Mouse (Mus musculus): Measurements from ENCODE around the gene Prss2. TPM values are rescaled to one million over a fixed set of nuclear protein-coding genes. Genes with fewer than 3 reads are reported as not detected.
"Not testable (repeated sequence)": the region's sequence is repeated elsewhere in the genome, so short reads cannot be mapped to it uniquely, and the experiment has no call there.

Gene Prss2
- polyA plus RNA-seq, 1 experiment from 2014 or later = 44.4 TPM

DNA sequence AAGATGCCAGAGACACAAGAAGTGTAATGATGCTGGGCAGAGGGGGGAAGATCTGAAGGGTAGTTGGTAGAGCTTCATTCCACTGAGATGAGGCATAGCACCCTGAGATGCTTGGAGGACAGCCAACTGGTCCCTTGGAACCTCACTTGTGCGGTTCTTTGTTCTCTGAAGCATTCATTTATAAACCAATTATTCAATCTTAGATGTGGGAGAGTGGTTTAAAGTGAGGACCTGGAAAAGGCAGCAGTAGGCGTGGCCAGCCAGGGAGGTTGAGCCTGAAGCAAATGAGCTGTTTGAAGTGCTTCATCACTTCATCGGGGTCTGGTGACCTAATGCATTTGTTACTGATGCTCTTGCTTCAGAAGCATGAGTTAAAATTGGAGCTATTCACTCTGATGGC is 37.7 kb downstream of the Prss2 start:
- Histone ChIP-seq H3K9me3 (no peaks in the 10 kb centered on the region), H3K27ac (no peak overlapping the region), H3K36me3 (no peaks in the 10 kb centered on the region), H3K4me2 (replicated peaks) (no peak overlapping the region), H3K4me3 (replicated peaks) (no peak overlapping the region), H3K4me1 (replicated peaks) (no peaks in the 10 kb centered on the region), H3K27me3 (replicated peaks) (no peaks in the 10 kb centered on the region), H3K9ac (no peak overlapping the region)
- ATAC-seq = no peak
- WGBS = 63% methylated on average over 3 of the region's 3 CpGs

DNA sequence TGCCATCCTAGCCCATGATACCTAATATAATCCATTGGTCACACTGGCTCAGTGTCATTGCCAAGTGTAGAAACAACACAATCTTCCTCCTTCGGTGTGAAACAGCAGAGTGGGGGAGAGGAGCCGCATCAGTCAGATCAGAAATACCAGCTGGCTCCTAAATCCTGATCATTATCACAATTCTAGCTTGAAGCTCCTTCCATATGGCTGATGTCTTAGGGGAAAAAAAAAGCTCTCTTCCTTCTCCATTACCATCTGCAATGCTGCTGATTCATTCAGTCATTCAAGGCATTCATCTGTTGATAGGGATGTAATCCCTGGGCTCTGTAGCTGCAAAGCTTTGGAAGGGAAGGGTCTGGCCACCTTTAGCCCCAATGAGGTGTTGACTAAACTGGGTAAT is 38.7 kb downstream of the Prss2 start:
- Histone ChIP-seq H3K27me3 (replicated peaks) (no peaks in the 10 kb centered on the region), H3K27ac (no peak overlapping the region), H3K9me3 (no peaks in the 10 kb centered on the region), H3K4me3 (replicated peaks) (no peak overlapping the region), H3K9ac (no peak overlapping the region), H3K4me2 (replicated peaks) (no peak overlapping the region), H3K4me1 (replicated peaks) (no peaks in the 10 kb centered on the region), H3K36me3 (no peaks in the 10 kb centered on the region)
- 79% methylated on average over 2 of the region's 2 CpGs for WGBS
- no peak for ATAC-seq

DNA sequence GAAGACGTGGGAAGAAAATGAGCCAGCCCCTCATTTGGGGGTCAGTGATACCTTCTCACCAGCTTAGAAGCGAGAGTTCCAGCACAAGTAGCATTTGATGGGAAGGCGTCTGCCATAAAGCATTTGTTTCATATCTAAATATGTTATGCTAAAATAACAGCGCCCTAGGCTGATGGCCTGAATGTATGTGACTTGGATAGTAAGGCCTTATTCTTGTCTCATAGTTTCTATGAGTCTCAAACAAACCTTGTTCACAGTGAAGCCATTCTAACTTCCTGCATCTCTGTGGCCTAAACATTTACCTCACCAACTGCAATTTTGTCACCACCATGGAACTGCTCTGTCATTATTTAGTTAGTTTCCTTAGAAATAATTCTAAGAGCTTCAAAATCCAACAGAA is 41.0 kb downstream of the Prss2 start:
- Histone ChIP-seq H3K9ac (no peak overlapping the region), H3K9me3 (no peaks in the 10 kb centered on the region), H3K4me3 (replicated peaks) (no peak overlapping the region), H3K27ac (no peak overlapping the region), H3K4me2 (replicated peaks) (no peak overlapping the region), H3K27me3 (replicated peaks) (no peaks in the 10 kb centered on the region), H3K36me3 (no peaks in the 10 kb centered on the region), H3K4me1 (replicated peaks) (no peaks in the 10 kb centered on the region)
- no peak for ATAC-seq
- 88% methylated on average over 4 of the region's 4 CpGs for WGBS

DNA sequence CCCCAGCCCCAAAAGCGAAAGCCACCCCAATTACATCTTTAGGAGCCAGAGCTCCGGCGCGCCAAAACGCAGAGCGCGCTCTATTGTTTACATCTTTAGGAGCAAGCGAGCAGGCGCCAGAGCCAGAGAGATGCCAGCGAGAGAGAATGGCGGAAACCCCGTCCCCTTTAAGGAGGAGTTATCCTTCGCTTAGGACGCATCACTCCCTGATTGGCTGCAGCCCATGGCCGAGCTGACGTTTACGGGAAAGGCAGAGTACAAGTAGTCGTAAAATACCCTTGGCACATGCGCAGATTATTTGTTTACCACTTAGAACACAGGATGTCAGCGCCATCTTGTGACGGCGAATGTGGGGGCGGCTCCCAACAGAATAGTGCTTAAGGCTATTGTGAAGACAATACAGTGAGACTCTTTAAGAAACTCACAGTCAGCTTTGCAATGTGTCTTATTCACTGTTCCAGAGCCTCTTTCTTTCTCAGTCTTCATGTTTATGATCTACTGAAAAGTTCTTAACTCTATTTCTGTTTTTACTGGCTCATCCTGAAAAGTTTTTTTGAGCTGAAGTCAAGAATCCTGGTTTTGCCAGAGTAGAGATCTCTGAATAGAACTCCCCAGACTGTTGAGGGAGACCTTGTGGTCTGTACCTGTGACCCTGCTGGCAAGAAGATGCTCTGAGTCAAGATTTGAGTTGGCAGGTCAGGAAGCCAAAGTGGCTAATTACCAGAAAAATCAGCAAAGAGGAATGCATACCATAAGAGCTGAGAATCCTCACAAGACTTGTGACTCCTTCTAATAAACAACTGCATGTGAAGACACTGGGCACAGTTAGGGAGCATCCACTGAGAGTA is 41.7 kb downstream of the Prss2 start:
- 55% methylated on average over 6 of the region's 23 CpGs for WGBS
- H3K27me3 ChIP-seq (replicated peaks); H3K36me3 ChIP-seq; H3K9ac ChIP-seq; H3K4me3 ChIP-seq (replicated peaks); H3K9me3 ChIP-seq; H3K4me2 ChIP-seq (replicated peaks); H3K4me1 ChIP-seq (replicated peaks); H3K27ac ChIP-seq; ATAC-seq: not testable (repeated sequence)

DNA sequence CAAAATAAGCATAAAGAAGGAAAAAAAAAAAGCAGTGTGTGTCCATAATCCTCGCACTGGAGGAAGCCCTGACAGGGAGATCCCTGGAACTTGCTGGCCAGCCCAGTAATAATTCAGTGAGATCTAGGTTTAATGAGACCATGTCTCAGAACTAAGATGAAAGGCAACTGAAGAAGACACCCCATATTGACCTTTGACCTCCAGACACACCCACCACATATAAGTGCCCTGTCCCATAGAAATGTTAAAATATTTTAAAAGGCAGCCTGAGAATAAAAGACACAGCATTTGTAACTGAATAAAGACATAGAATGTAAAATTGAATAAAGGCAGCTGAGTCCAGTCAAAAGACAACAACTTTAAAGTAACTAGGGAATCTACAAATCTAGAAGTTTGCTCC is 43.7 kb downstream of the Prss2 start:
- no peak for ATAC-seq
- Histone ChIP-seq H3K4me3 (replicated peaks) (no peak overlapping the region), H3K4me2 (replicated peaks) (no peak overlapping the region), H3K27me3 (replicated peaks) (no peaks in the 10 kb centered on the region), H3K4me1 (replicated peaks) (no peaks in the 10 kb centered on the region), H3K27ac (no peak overlapping the region), H3K36me3 (no peaks in the 10 kb centered on the region), H3K9ac (no peak overlapping the region), H3K9me3 (no peaks in the 10 kb centered on the region)
- WGBS = 70% methylated on average over 1 of the region's 1 CpGs

DNA sequence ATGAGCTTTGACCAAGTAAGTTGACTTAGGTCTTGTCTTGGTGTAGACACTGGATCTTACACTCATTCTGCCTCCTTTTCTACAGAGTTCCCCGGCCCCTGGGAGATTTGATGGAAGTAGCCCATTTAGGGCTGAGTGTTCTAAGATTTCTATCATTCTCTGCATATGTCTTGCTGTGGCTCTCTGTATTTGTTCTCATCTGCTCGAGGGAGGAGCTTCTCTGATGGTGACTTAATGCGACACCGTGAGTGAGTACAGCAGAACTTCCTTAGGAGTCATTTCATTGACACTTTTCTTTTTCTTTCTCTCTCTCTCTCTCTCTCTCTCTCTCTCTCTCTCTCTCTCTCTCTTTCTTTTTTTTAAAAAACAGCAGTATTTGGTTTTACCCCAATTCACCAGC is 45.4 kb downstream of the Prss2 start:
- ATAC-seq = no peak
- H3K4me2 ChIP-seq (replicated peaks) = no peak overlapping the region
- H3K9me3 ChIP-seq = no peaks in the 10 kb centered on the region
- no peak overlapping the region for H3K9ac ChIP-seq
- H3K4me3 ChIP-seq (replicated peaks) = no peak overlapping the region
- no peaks in the 10 kb centered on the region for H3K4me1 ChIP-seq (replicated peaks)
- 84% methylated on average over 4 of the region's 4 CpGs for WGBS
- no peaks in the 10 kb centered on the region for H3K36me3 ChIP-seq
- H3K27me3 ChIP-seq (replicated peaks) = no peaks in the 10 kb centered on the region
- no peak overlapping the region for H3K27ac ChIP-seq

DNA sequence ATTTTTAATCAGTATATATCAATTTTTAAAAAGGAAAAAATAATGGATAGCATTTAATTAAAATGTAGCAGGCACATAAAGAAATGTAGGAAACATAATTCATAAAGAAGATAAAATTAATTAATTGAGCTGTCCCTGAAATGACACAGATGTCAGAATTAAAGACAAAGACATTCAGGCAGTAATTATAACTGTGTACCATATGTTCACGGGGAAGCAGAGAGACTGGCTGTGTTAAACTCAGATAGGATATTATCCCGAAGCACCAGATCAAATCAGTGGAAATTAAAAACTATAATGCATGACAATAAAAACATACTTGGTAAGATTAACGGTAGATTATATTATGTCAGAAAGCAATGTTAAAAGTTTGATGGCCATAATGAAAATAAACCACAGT is 47.5 kb downstream of the Prss2 start:
- no peaks in the 10 kb centered on the region for H3K4me1 ChIP-seq (replicated peaks)
- no peak overlapping the region for H3K9ac ChIP-seq
- H3K36me3 ChIP-seq = no peaks in the 10 kb centered on the region
- H3K4me3 ChIP-seq (replicated peaks) = no peak overlapping the region
- H3K4me2 ChIP-seq (replicated peaks) = no peak overlapping the region
- no peaks in the 10 kb centered on the region for H3K27me3 ChIP-seq (replicated peaks)
- ATAC-seq = no peak
- no peaks in the 10 kb centered on the region for H3K9me3 ChIP-seq
- H3K27ac ChIP-seq = no peak overlapping the region
- WGBS = 80% methylated on average over 3 of the region's 3 CpGs

Other genes with a start within 250 kb of the Prss2 start
- gene Try4, start 219.5 kb upstream of the Prss2 start, polyA plus RNA-seq (2015; fragmentation: Nextera tagmentation; extraction: Ambion mirVana) = 7.7 and 33.2 TPM in 2 replicates
- gene Try5, start 204.9 kb upstream of the Prss2 start, polyA plus RNA-seq (2015; fragmentation: Nextera tagmentation; extraction: Ambion mirVana) = 64.7 and 228 TPM in 2 replicates
- 105 and 298 TPM in 2 replicates for gene Try10, start 167.7 kb upstream of the Prss2 start, polyA plus RNA-seq (2015; fragmentation: Nextera tagmentation; extraction: Ambion mirVana)
- 30.2 and 117 TPM in 2 replicates for gene Prss3, start 144.1 kb upstream of the Prss2 start, polyA plus RNA-seq (2015; fragmentation: Nextera tagmentation; extraction: Ambion mirVana)
- 41.8 and 124 TPM in 2 replicates for gene Gm5771, start 129.4 kb upstream of the Prss2 start, polyA plus RNA-seq (2015; fragmentation: Nextera tagmentation; extraction: Ambion mirVana)
- gene Gm10334, start 75.6 kb upstream of the Prss2 start, polyA plus RNA-seq (2015; fragmentation: Nextera tagmentation; extraction: Ambion mirVana) = 27.6 and 96.4 TPM in 2 replicates
- gene Prss1, start 62.9 kb upstream of the Prss2 start, polyA plus RNA-seq (2015; fragmentation: Nextera tagmentation; extraction: Ambion mirVana) = 139 and 422 TPM in 2 replicates
- gene Ephb6, start 83.7 kb downstream of the Prss2 start, polyA plus RNA-seq (2015; fragmentation: Nextera tagmentation; extraction: Ambion mirVana) = 7.7 and 9.8 TPM in 2 replicates
- gene Trpv6, start 114.6 kb downstream of the Prss2 start, polyA plus RNA-seq (2015; fragmentation: Nextera tagmentation; extraction: Ambion mirVana) = 0.40 and 0.51 TPM in 2 replicates
- gene Trpv5, start 159.0 kb downstream of the Prss2 start, polyA plus RNA-seq (2015; fragmentation: Nextera tagmentation; extraction: Ambion mirVana) = 0.14 and 0.16 TPM in 2 replicates
- gene Llcfc1, start 162.6 kb downstream of the Prss2 start, polyA plus RNA-seq (2015; fragmentation: Nextera tagmentation; extraction: Ambion mirVana) = 0.34 and 0.54 TPM in 2 replicates
- gene Kel, start 182.6 kb downstream of the Prss2 start, polyA plus RNA-seq (2015; fragmentation: Nextera tagmentation; extraction: Ambion mirVana) = 3.2 and 5.2 TPM in 2 replicates